Mouse (Mus musculus) lung, embryonic 14.5 days (tissue): ENCODE measurements at regions not wholly inside any gene's neighbourhood (a gene's known extent, or its start where the extent isn't known, plus 50 kb on each side); places are given as distances from the start of the nearest gene placed in this dataset.
A peak's percentile ranks its signal among the peaks of the same experiment; 100 is the strongest.

Source experiments
- ATAC-seq: fragments of 200-750 bp; cut with Nextera tagmentation; 2 replicates; pipeline ENCODE4 v1.8.0; 2017; ENCODE audit warnings: mild to moderate bottlenecking, moderate TSS enrichment, moderate library complexity; ENCODE audit not compliant: insufficient read depth
- DNase-seq: peaks from one replicate; pipeline ENCODE4 v3.0.0-alpha.2; 2015
- H3K27ac ChIP-seq: fragments of 300-500 bp; sonication (generic); 2 replicates; pipeline ENCODE4 v1.5.1; 2014; ENCODE audit warnings: low read depth, mild to moderate bottlenecking, moderate library complexity
- H3K27me3 ChIP-seq: fragments of 300-500 bp; sonication (generic); 2 replicates; pipeline ENCODE4 v1.6.1; 2014; ENCODE audit warnings: low read length, control low read depth; ENCODE audit not compliant: insufficient read depth
- H3K36me3 ChIP-seq: fragments of 300-500 bp; sonication (generic); 2 replicates; pipeline ENCODE4 v1.6.1; 2014; ENCODE audit warnings: control low read depth; ENCODE audit not compliant: insufficient read depth
- H3K4me1 ChIP-seq: fragments of 300-500 bp; sonication (generic); 2 replicates; pipeline ENCODE4 v1.6.1; 2014; ENCODE audit warnings: antibody characterized with exemption, control low read depth; ENCODE audit not compliant: insufficient read depth
- H3K4me2 ChIP-seq: fragments of 300-500 bp; sonication (generic); 2 replicates; pipeline ENCODE4 v1.6.1; 2014; ENCODE audit warnings: mild to moderate bottlenecking
- H3K4me3 ChIP-seq: fragments of 300-500 bp; sonication (generic); 2 replicates; pipeline ENCODE4 v1.5.1; 2014; ENCODE audit warnings: low read depth, low read length
- H3K9ac ChIP-seq: fragments of 300-500 bp; sonication (generic); 2 replicates; pipeline ENCODE4 v1.6.1; 2014
- H3K9me3 ChIP-seq: fragments of 300-500 bp; sonication (generic); 2 replicates; pipeline ENCODE4 v1.6.1; 2016; ENCODE audit warnings: low read depth, low read length, control low read depth
- CTCF ChIP-seq: IDR thresholded peaks from 2 replicates; pipeline ENCODE4 v1.5.1; 2016; ENCODE audit warnings: antibody characterized with exemption, low read depth
- WGBS: fragments of 180-500 bp; shearing (Covaris S2); extraction: QIAGEN DNeasy Blood & Tissue Kit; methylation state at CpG from one replicate; pipeline ENCODE4 v1.1.7; 2014; 5-methylcytosine and 5-hydroxymethylcytosine counted together

GRCm38 (mm10) chr16:90648161-90648560 lies 79.0 kb downstream of the Mis18a start:
- H3K4me2 ChIP-seq, result no peak overlapping the region
- ATAC-seq (no peak), DNase-seq (no peak)
- H3K9ac ChIP-seq, result no peak overlapping the region
- no peaks in the 10 kb centered on the region for H3K4me1 ChIP-seq
- H3K4me3 ChIP-seq, result no peak overlapping the region
- H3K27me3 ChIP-seq, result no peaks in the 10 kb centered on the region
- no peaks in the 10 kb centered on the region for H3K9me3 ChIP-seq
- 78% methylated on average over 4 of the region's 4 CpGs for WGBS
- no peak for TF ChIP-seq CTCF
- H3K27ac ChIP-seq, result no peak overlapping the region
- H3K36me3 ChIP-seq, result no peaks in the 10 kb centered on the region

GRCm38 (mm10) chr16:90642671-90643070 lies 84.5 kb downstream of the Mis18a start:
- Histone ChIP-seq H3K27ac (no peak overlapping the region), H3K9ac (no peak overlapping the region), H3K9me3 (no peaks in the 10 kb centered on the region), H3K4me3 (no peak overlapping the region), H3K4me2 (no peak overlapping the region), H3K27me3 (no peaks in the 10 kb centered on the region), H3K4me1 (no peaks in the 10 kb centered on the region), H3K36me3 (no peaks in the 10 kb centered on the region)
- no peak for TF ChIP-seq CTCF
- WGBS, result 91% methylated on average over 6 of the region's 6 CpGs
- ATAC-seq (no peak), DNase-seq (no peak)

GRCm38 (mm10) chr16:90635216-90635615 lies 92.0 kb downstream of the Mis18a start:
- Histone ChIP-seq H3K4me2 (no peak overlapping the region), H3K4me3 (no peak overlapping the region), H3K9ac (no peak overlapping the region), H3K27ac (no peak overlapping the region), H3K27me3 (no peaks in the 10 kb centered on the region), H3K36me3 (no peaks in the 10 kb centered on the region), H3K4me1 (peaks cover 4% of the 10 kb centered on the region), H3K9me3 (no peaks in the 10 kb centered on the region)
- TF ChIP-seq CTCF, result peak; percentile 39
- DNase-seq, result peak; percentile 47
- 46% methylated on average over 12 of the region's 12 CpGs for WGBS
- ATAC-seq, result no peak

- peak; percentile 51 for DNase-seq
- Histone ChIP-seq H3K27me3 (no peaks in the 10 kb centered on the region), H3K4me1 (peaks cover 25% of the 10 kb centered on the region), H3K4me2 (no peak overlapping the region), H3K4me3 (no peak overlapping the region), H3K9ac (no peak overlapping the region), H3K36me3 (no peaks in the 10 kb centered on the region), H3K27ac (peak overlapping the region; percentile 94), H3K9me3 (no peaks in the 10 kb centered on the region)
- TF ChIP-seq CTCF, result no peak
- WGBS, result 22% methylated on average over 6 of the region's 6 CpGs
- no peak for ATAC-seq
Observed at GRCm38 (mm10) chr16:90629976-90630375, 97.2 kb downstream of the Mis18a start.

- peak; percentile 39 for ATAC-seq
- peak overlapping the region; percentile 39 for H3K4me2 ChIP-seq
- H3K4me3 ChIP-seq, result no peak overlapping the region
Observed at GRCm38 (mm10) chr16:90629121-90629930, 97.9 kb downstream of the Mis18a start.

GRCm38 (mm10) chr16:90628605-90629120 lies 98.5 kb downstream of the Mis18a start:
- Histone ChIP-seq H3K27me3 (no peaks in the 10 kb centered on the region), H3K9ac (peak overlapping the region; percentile 0; the same call in 1 of the 2 replicates), H3K4me3 (no peak overlapping the region), H3K36me3 (no peaks in the 10 kb centered on the region), H3K27ac (peak overlapping the region; percentile 94), H3K4me2 (peak overlapping the region; percentile 39; the same call in 1 of the 2 replicates), H3K9me3 (no peaks in the 10 kb centered on the region), H3K4me1 (peaks cover 37% of the 10 kb centered on the region)
- ATAC-seq (no peak; the same call in 1 of the 2 replicates), DNase-seq (no peak)
- TF ChIP-seq CTCF, result no peak
- 29% methylated on average over 13 of the region's 13 CpGs for WGBS

More at GRCm38 (mm10) chr16:90629121-90629930, 97.9 kb downstream of the Mis18a start:
- H3K36me3 ChIP-seq, result no peaks in the 10 kb centered on the region
- H3K9ac ChIP-seq, result peak overlapping the region; percentile 0; the same call in 1 of the 2 replicates
- peak; percentile 80 for DNase-seq
- TF ChIP-seq CTCF, result no peak
- H3K4me1 ChIP-seq, result peaks cover 31% of the 10 kb centered on the region
- H3K27ac ChIP-seq, result peak overlapping the region; percentile 94
- no peaks in the 10 kb centered on the region for H3K27me3 ChIP-seq
- WGBS, result 20% methylated on average over 19 of the region's 19 CpGs
- H3K9me3 ChIP-seq, result no peaks in the 10 kb centered on the region

GRCm38 (mm10) chr16:90626035-90626670 lies 101.1 kb downstream of the Mis18a start:
- no peak for TF ChIP-seq CTCF
- Histone ChIP-seq H3K36me3 (no peaks in the 10 kb centered on the region), H3K27me3 (no peaks in the 10 kb centered on the region), H3K4me3 (no peak overlapping the region), H3K27ac (peak overlapping the region; percentile 95), H3K4me1 (peaks cover 53% of the 10 kb centered on the region), H3K4me2 (peak overlapping the region; percentile 19; the same call in 1 of the 2 replicates), H3K9me3 (no peaks in the 10 kb centered on the region), H3K9ac (no peak overlapping the region)
- ATAC-seq, result no peak
- 26% methylated on average over 9 of the region's 9 CpGs for WGBS
- DNase-seq, result peak; percentile 78
